Mouse (Mus musculus) stomach, embryonic 16.5 days (tissue): ENCODE data around the gene Lrrc4. TPM values are rescaled to one million over a fixed set of nuclear protein-coding genes. Genes with fewer than 3 reads are reported as not detected.

Experiments used
- ATAC-seq: fragments of 200-750 bp; cut with Nextera tagmentation; 2 replicates; pipeline ENCODE4 v1.8.0; 2017; ENCODE audit warnings: moderate number of reproducible peaks, moderate TSS enrichment; ENCODE audit not compliant: insufficient read depth, low FRiP score
- H3K27ac ChIP-seq: fragments of 300-500 bp; sonication (generic); 2 replicates; pipeline ENCODE4 v1.5.1; 2014; ENCODE audit warnings: low read length
- H3K27me3 ChIP-seq: fragments of 300-500 bp; sonication (generic); 2 replicates; pipeline ENCODE4 v1.6.1; 2014; ENCODE audit warnings: low read length, control low read depth, mixed read lengths; ENCODE audit not compliant: control insufficient read depth, insufficient read depth
- H3K36me3 ChIP-seq: fragments of 300-500 bp; sonication (generic); 2 replicates; pipeline ENCODE4 v1.6.1; 2014; ENCODE audit warnings: low read length; ENCODE audit not compliant: control insufficient read depth, insufficient read depth
- H3K4me1 ChIP-seq: fragments of 300-500 bp; sonication (generic); 2 replicates; pipeline ENCODE4 v1.6.1; 2014; ENCODE audit warnings: low read length, control low read depth, mixed read lengths; ENCODE audit not compliant: control insufficient read depth, insufficient read depth
- H3K4me2 ChIP-seq: fragments of 300-500 bp; sonication (generic); 2 replicates; pipeline ENCODE4 v1.6.1; 2014; ENCODE audit warnings: low read depth, low read length, mixed read lengths
- H3K4me3 ChIP-seq: fragments of 300-500 bp; sonication (generic); replicated peaks from 2 replicates; pipeline ENCODE4 v1.5.1; 2014; ENCODE audit warnings: mild to moderate bottlenecking, low read length
- H3K9ac ChIP-seq: fragments of 300-500 bp; sonication (generic); 2 replicates; pipeline ENCODE4 v1.6.1; 2014; ENCODE audit warnings: low read length
- H3K9me3 ChIP-seq: fragments of 300-500 bp; sonication (generic); replicated peaks from 2 replicates; pipeline ENCODE4 v1.6.1; 2016; ENCODE audit warnings: low read length, control low read depth; ENCODE audit not compliant: control insufficient read depth
- WGBS: fragments of 180-500 bp; shearing (Covaris S2); extraction: QIAGEN DNeasy Blood & Tissue Kit; methylation state at CpG from one replicate; pipeline ENCODE4 v1.1.7; 2014; 5-methylcytosine and 5-hydroxymethylcytosine counted together
- polyA plus RNA-seq: library from polyadenylated mRNA; unstranded; fragments of >200 nt; fragmentation: Nextera tagmentation; extraction: Ambion mirVana; gene quantifications from 2 replicates; pipeline ENCODE4 v1.2.1, GENCODE M21; 2015

Gene Lrrc4
- polyA plus RNA-seq, 1 experiment from 2014 or later, result 0.72 TPM

GRCm38 (mm10) chr6:28871725-28872420 lies 40.3 kb upstream of the Lrrc4 start:
- peaks cover 33% of the 10 kb centered on the region for H3K4me1 ChIP-seq
- no peak for ATAC-seq
- WGBS, result 75% methylated on average over 5 of the region's 5 CpGs
- no peak overlapping the region for H3K9ac ChIP-seq
- H3K27me3 ChIP-seq, result no peaks in the 10 kb centered on the region
- 0 out of 2 replicates have a peak, but pooled peaks cover 3% of the 10 kb centered on the region for H3K36me3 ChIP-seq
- H3K4me3 ChIP-seq, result no peak overlapping the region
- no peak overlapping the region for H3K27ac ChIP-seq
- H3K4me2 ChIP-seq, result no peak overlapping the region
- no peaks in the 10 kb centered on the region for H3K9me3 ChIP-seq

- H3K36me3 ChIP-seq, result no peaks in the 10 kb centered on the region
- H3K4me2 ChIP-seq, result no peak overlapping the region
- peak overlapping the region; percentile 91 for H3K27ac ChIP-seq
- H3K9ac ChIP-seq, result no peak overlapping the region
- peak; percentile 86; the same call in 1 of the 2 replicates for ATAC-seq
- peaks cover 32% of the 10 kb centered on the region for H3K4me1 ChIP-seq
- no peak overlapping the region for H3K4me3 ChIP-seq
- 16% methylated on average over 2 of the region's 2 CpGs for WGBS
- H3K9me3 ChIP-seq, result no peaks in the 10 kb centered on the region
- no peaks in the 10 kb centered on the region for H3K27me3 ChIP-seq
Measured at GRCm38 (mm10) chr6:28867516-28868251, 36.1 kb upstream of the Lrrc4 start.

- H3K36me3 ChIP-seq, result no peaks in the 10 kb centered on the region
- ATAC-seq, result no peak
- H3K27me3 ChIP-seq, result no peaks in the 10 kb centered on the region
- no peak overlapping the region for H3K4me2 ChIP-seq
- H3K9me3 ChIP-seq, result no peaks in the 10 kb centered on the region
- H3K9ac ChIP-seq, result no peak overlapping the region
- WGBS, result 94% methylated on average over 3 of the region's 3 CpGs
- H3K4me1 ChIP-seq, result peaks cover 32% of the 10 kb centered on the region
- no peak overlapping the region for H3K4me3 ChIP-seq
- peak overlapping the region; percentile 91; the same call in 1 of the 2 replicates for H3K27ac ChIP-seq
Measured at GRCm38 (mm10) chr6:28866206-28866605, 34.7 kb upstream of the Lrrc4 start.

DNA sequence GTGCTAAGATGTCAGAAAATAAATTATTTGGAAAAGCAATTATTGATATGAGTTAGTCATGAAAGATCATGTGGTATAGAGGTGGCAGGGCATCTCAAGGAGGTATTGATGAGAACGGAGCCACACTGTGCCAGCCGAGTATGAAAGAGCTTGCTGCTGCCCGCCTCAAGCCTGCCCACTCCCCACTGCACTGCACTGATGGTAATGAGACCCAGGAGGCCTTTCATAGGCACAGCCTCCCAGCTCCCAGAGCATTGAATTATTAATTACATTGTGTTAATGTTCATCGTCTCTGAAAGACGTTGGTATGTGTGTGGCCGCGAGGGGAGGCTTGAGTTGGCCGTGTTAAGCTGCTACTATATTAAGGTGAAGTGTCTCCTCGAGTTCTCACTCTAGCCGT lies 33.6 kb upstream of the Lrrc4 start:
- H3K4me3 ChIP-seq, result no peak overlapping the region

DNA sequence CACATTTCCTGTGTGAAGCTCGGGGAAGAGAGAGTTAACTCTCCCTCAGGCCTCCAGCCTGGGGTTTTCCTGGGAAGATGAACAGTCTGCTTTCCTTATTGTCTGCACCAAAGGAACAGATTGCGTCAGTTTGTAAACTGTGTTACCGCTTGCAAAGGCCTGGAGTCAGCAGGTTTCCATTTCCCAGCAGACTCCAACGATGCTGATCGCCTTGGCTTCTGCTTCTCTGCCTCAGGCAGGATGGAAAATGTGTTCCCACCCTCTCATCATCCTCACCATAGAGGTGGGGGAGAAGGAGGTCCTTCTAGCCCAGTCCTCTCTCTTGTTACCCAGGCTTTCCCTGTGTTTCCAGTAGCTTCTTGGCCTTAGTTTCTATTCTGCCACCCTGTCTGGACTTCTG lies 33.1 kb upstream of the Lrrc4 start:
- H3K27me3 ChIP-seq, result no peaks in the 10 kb centered on the region
- no peaks in the 10 kb centered on the region for H3K36me3 ChIP-seq
- no peak for ATAC-seq
- no peak overlapping the region for H3K4me2 ChIP-seq
- H3K9ac ChIP-seq, result no peak overlapping the region
- 40% methylated on average over 5 of the region's 5 CpGs for WGBS
- H3K4me3 ChIP-seq, result no peak overlapping the region
- no peaks in the 10 kb centered on the region for H3K9me3 ChIP-seq
- H3K27ac ChIP-seq, result no peak overlapping the region
- H3K4me1 ChIP-seq, result peaks cover 29% of the 10 kb centered on the region

More for the DNA sequence above, 33.6 kb upstream of the Lrrc4 start:
- Histone ChIP-seq H3K9ac (no peak overlapping the region), H3K27me3 (no peaks in the 10 kb centered on the region), H3K27ac (no peak overlapping the region), H3K36me3 (no peaks in the 10 kb centered on the region), H3K9me3 (no peaks in the 10 kb centered on the region), H3K4me1 (peaks cover 32% of the 10 kb centered on the region), H3K4me2 (no peak overlapping the region)
- 78% methylated on average over 10 of the region's 10 CpGs for WGBS
- no peak for ATAC-seq

- WGBS, result 58% methylated on average over 8 of the region's 8 CpGs
- Histone ChIP-seq H3K27ac (no peak overlapping the region), H3K27me3 (no peaks in the 10 kb centered on the region), H3K9me3 (no peaks in the 10 kb centered on the region), H3K36me3 (no peaks in the 10 kb centered on the region), H3K4me3 (no peak overlapping the region), H3K4me1 (peaks cover 23% of the 10 kb centered on the region), H3K9ac (no peak overlapping the region), H3K4me2 (no peak overlapping the region)
- ATAC-seq, result no peak
Measured at GRCm38 (mm10) chr6:28862304-28862703, 30.8 kb upstream of the Lrrc4 start.

GRCm38 (mm10) chr6:28860922-28861321 lies 29.4 kb upstream of the Lrrc4 start:
- no peaks in the 10 kb centered on the region for H3K27me3 ChIP-seq
- no peaks in the 10 kb centered on the region for H3K36me3 ChIP-seq
- ATAC-seq, result no peak
- no peak overlapping the region for H3K9ac ChIP-seq
- H3K4me3 ChIP-seq, result no peak overlapping the region
- peaks cover 16% of the 10 kb centered on the region; the same call in 1 of the 2 replicates for H3K4me1 ChIP-seq
- no peaks in the 10 kb centered on the region for H3K9me3 ChIP-seq
- no peak overlapping the region for H3K4me2 ChIP-seq
- WGBS, result 33% methylated on average over 2 of the region's 2 CpGs
- no peak overlapping the region for H3K27ac ChIP-seq

DNA sequence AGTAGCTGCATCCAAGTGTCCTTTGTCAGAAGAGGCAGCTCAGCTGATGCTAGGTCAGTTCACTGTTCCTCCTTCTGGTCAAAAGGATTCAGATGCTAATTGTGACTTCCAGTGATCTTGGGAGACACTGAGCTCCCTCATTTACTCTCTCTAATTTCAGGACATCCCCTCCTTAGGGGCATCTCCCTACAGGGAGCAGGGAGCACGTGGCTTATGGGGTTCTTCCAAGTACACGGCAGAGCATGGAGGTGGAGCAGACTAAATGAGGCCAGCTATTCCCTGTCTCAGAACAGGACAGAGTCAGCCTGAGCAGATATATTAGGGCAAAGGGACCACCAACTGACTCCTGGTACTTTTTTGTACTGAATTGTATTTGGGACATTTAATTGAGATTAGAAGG lies 28.9 kb upstream of the Lrrc4 start:
- H3K36me3 ChIP-seq, result no peaks in the 10 kb centered on the region
- no peaks in the 10 kb centered on the region for H3K27me3 ChIP-seq
- no peak for ATAC-seq
- H3K4me3 ChIP-seq, result no peak overlapping the region
- H3K4me1 ChIP-seq, result peaks cover 16% of the 10 kb centered on the region; the same call in 1 of the 2 replicates
- no peak overlapping the region for H3K9ac ChIP-seq
- H3K27ac ChIP-seq, result no peak overlapping the region
- no peak overlapping the region for H3K4me2 ChIP-seq
- no peaks in the 10 kb centered on the region for H3K9me3 ChIP-seq
- 64% methylated on average over 2 of the region's 2 CpGs for WGBS

- Histone ChIP-seq H3K4me2 (no peak overlapping the region), H3K27ac (no peak overlapping the region), H3K27me3 (no peaks in the 10 kb centered on the region), H3K36me3 (no peaks in the 10 kb centered on the region), H3K9ac (no peak overlapping the region), H3K9me3 (no peaks in the 10 kb centered on the region), H3K4me3 (no peak overlapping the region), H3K4me1 (peaks cover 13% of the 10 kb centered on the region)
- no peak for ATAC-seq
- 86% methylated on average over 2 of the region's 2 CpGs for WGBS
Measured at GRCm38 (mm10) chr6:28859094-28859493, 27.5 kb upstream of the Lrrc4 start.
